Mouse (Mus musculus) T-helper 2 cell (primary cell): ENCODE data around the gene Wnt7b.

Experiments
- in situ Hi-C: fragments of 300-600 bp; cut with MboI, MseI; formaldehyde crosslinking; loops from one replicate; pipeline ENCODE4 v1.15.1; 2025; ENCODE audit warnings: high pct_unique_total_duplicates

Gene Wnt7b

GRCm38 (mm10) chr15:85602733-85603132 is 20.5 kb upstream of the Wnt7b start:
- in situ Hi-C loops: loop anchor here (25.0 kb wide), 1 partner anchor 260 kb away; the partner anchor contains the start of gene Gtse1

- in situ Hi-C loops: loop anchor here (25.0 kb wide), 1 partner anchor 260 kb away; the partner anchor contains the start of gene Gtse1
Measured at GRCm38 (mm10) chr15:85602021-85602420, 19.7 kb upstream of the Wnt7b start.

- in situ Hi-C loops: loop anchor here (25.0 kb wide), 1 partner anchor 261 kb away; the partner anchor contains the start of gene Gtse1
Measured at GRCm38 (mm10) chr15:85601202-85601601, 18.9 kb upstream of the Wnt7b start.

- in situ Hi-C loops: loop anchor here (25.0 kb wide), 1 partner anchor 262 kb away; the partner anchor contains the start of gene Gtse1
Measured at GRCm38 (mm10) chr15:85600696-85601094, 18.4 kb upstream of the Wnt7b start.

GRCm38 (mm10) chr15:85599887-85600695 is 17.8 kb upstream of the Wnt7b start:
- in situ Hi-C loops: loop anchor here (25.0 kb wide), 1 partner anchor 262 kb away; the partner anchor contains the start of gene Gtse1

- in situ Hi-C loops: no loop called here
Measured at GRCm38 (mm10) chr15:85598984-85599886, 17.0 kb upstream of the Wnt7b start.

- in situ Hi-C loops: no loop called here
Measured at GRCm38 (mm10) chr15:85598443-85598842, 16.2 kb upstream of the Wnt7b start.

GRCm38 (mm10) chr15:85597403-85597802 is 15.1 kb upstream of the Wnt7b start:
- in situ Hi-C loops: no loop called here

GRCm38 (mm10) chr15:85592674-85593073 is 10.4 kb upstream of the Wnt7b start:
- in situ Hi-C loops: no loop called here

GRCm38 (mm10) chr15:85590831-85591230 is 8.6 kb upstream of the Wnt7b start:
- in situ Hi-C loops: no loop called here

GRCm38 (mm10) chr15:85583504-85583903 is 1.2 kb upstream of the Wnt7b start:
- in situ Hi-C loops: loop anchor here (5.0 kb wide), 3 partner anchors 91 to 321 kb away; no protein-coding TSS in a partner anchor

GRCm38 (mm10) chr15:85583024-85583423 is 751 bp upstream of the Wnt7b start:
- in situ Hi-C loops: loop anchor here (5.0 kb wide), 3 partner anchors 91 to 321 kb away; no protein-coding TSS in a partner anchor

- in situ Hi-C loops: loop anchor here (5.0 kb wide), 3 partner anchors 89 to 319 kb away; no protein-coding TSS in a partner anchor
Measured at GRCm38 (mm10) chr15:85581563-85582064, 659 bp downstream of the Wnt7b start.

- in situ Hi-C loops: loop anchor here (5.0 kb wide), 3 partner anchors 89 to 319 kb away; no protein-coding TSS in a partner anchor
Measured at GRCm38 (mm10) chr15:85580934-85581562, 1.2 kb downstream of the Wnt7b start.

- in situ Hi-C loops: loop anchor here (5.0 kb wide), 3 partner anchors 88 to 318 kb away; no protein-coding TSS in a partner anchor
Measured at GRCm38 (mm10) chr15:85580483-85580882, 1.8 kb downstream of the Wnt7b start.

GRCm38 (mm10) chr15:85577583-85578460 is 4.5 kb downstream of the Wnt7b start:
- in situ Hi-C loops: no loop called here

GRCm38 (mm10) chr15:85576511-85577440 is 5.5 kb downstream of the Wnt7b start:
- in situ Hi-C loops: no loop called here

GRCm38 (mm10) chr15:85576110-85576509 is 6.2 kb downstream of the Wnt7b start:
- in situ Hi-C loops: no loop called here

- in situ Hi-C loops: no loop called here
Measured at GRCm38 (mm10) chr15:85574558-85574957, 7.7 kb downstream of the Wnt7b start.
